8 mouse cellular contexts compared by ENCODE assay signal in the genomic region with DNA sequence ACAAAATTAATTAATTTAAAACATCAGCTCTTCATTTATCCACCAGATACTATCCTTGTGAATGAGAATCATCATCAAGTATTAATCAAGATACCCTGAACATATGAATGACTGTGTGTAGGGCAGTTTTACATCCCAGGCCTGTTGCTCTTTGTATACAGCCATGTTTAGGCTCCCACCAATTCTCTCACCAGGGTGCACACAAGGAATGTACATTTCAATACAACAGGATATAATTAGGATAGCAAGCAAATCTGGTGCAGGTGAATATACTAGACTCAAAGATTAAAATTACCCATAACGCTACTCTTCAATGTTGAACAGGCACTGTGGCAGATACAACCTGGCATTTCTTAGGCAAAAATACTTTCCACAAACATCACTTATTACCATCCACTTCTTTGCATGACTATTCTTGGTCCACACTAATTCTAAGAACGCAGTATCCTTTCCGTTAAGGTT. TPM values are rescaled to one million over a fixed set of nuclear protein-coding genes. Genes with fewer than 3 reads are reported as not detected.
A peak's percentile ranks its signal among the peaks of the same experiment; 100 is the strongest.
DNase-seq lines count a peak whose midpoint lies in the region; ATAC-seq and TF ChIP-seq lines count a peak whose summit lies in the region.

No protein-coding gene starts in this region.

- no peak for ATAC-seq in lung, postnatal 0 days
- ATAC-seq in embryonic facial prominence, embryonic 15.5 days (ENCODE audit: insufficient number of reproducible peaks, low FRiP score, low TSS enrichment, low read depth) = no peak
- no peak for ATAC-seq in limb, embryonic 11.5 days (ENCODE audit: insufficient number of reproducible peaks, low FRiP score, low TSS enrichment, low read depth)

- peak overlapping the region; percentile 99 for H3K4me3 ChIP-seq in lung, postnatal 0 days (ENCODE audit: low read depth, low read length)
- peak overlapping the region; percentile 77 for H3K4me3 ChIP-seq in embryonic facial prominence, embryonic 15.5 days (replicated peaks)
- peak overlapping the region; percentile 90 for H3K4me3 ChIP-seq in limb, embryonic 11.5 days (ENCODE audit: low read depth, low read length)

- H3K4me2 ChIP-seq in lung, postnatal 0 days (replicated peaks; ENCODE audit: low read depth, low read length) = peak overlapping the region; percentile 91
- H3K4me2 ChIP-seq in embryonic facial prominence, embryonic 15.5 days (replicated peaks) = peak overlapping the region; percentile 70
- peak overlapping the region; percentile 93 for H3K4me2 ChIP-seq in limb, embryonic 11.5 days (ENCODE audit: low read depth, severe bottlenecking)

- H3K4me1 ChIP-seq in lung, postnatal 0 days (ENCODE audit: insufficient read depth, low read depth, low read length) = no peaks in the 10 kb centered on the region
- H3K4me1 ChIP-seq in embryonic facial prominence, embryonic 15.5 days = peaks cover 14% of the 10 kb centered on the region
- no peaks in the 10 kb centered on the region for H3K4me1 ChIP-seq in limb, embryonic 11.5 days (ENCODE audit: control insufficient read depth, insufficient read depth, low read length)

- no peak overlapping the region for H3K27ac ChIP-seq in lung, postnatal 0 days (ENCODE audit: low read length)
- peak overlapping the region; percentile 96; the same call in 1 of the 2 replicates for H3K27ac ChIP-seq in embryonic facial prominence, embryonic 15.5 days (replicated peaks)
- H3K27ac ChIP-seq in limb, embryonic 11.5 days (replicated peaks; ENCODE audit: low read depth, low read length) = no peak overlapping the region; the same call in 1 of the 2 replicates

- WGBS in lung, postnatal 0 days = 4% methylated on average over 3 of the region's 3 CpGs
- WGBS in embryonic facial prominence, embryonic 15.5 days = 3% methylated on average over 3 of the region's 3 CpGs
- 11% methylated on average over 3 of the region's 3 CpGs for WGBS in limb, embryonic 11.5 days

- TF ChIP-seq CTCF in lung, postnatal 0 days (IDR thresholded peaks at IDR 0.05) = no peak

- H3K9ac ChIP-seq in lung, postnatal 0 days (replicated peaks; ENCODE audit: low read depth) = peak overlapping the region; percentile 97; the same call in 1 of the 2 replicates
- peak overlapping the region; percentile 96; the same call in 1 of the 2 replicates for H3K9ac ChIP-seq in embryonic facial prominence, embryonic 15.5 days
- H3K9ac ChIP-seq in limb, embryonic 11.5 days (ENCODE audit: low read length) = peak overlapping the region; percentile 99; the same call in 1 of the 2 replicates

- H3K9me3 ChIP-seq in lung, postnatal 0 days (ENCODE audit: low read length) = no peaks in the 10 kb centered on the region
- H3K9me3 ChIP-seq in embryonic facial prominence, embryonic 15.5 days (replicated peaks) = no peaks in the 10 kb centered on the region
- no peaks in the 10 kb centered on the region for H3K9me3 ChIP-seq in limb, embryonic 11.5 days (ENCODE audit: control insufficient read depth, low read length)

- no peak for TF ChIP-seq EP300 in lung, postnatal 0 days (IDR thresholded peaks at IDR 0.05)

- DNase-seq in lung, postnatal 0 days (ENCODE audit: low spot score) = no peak
- no peak for DNase-seq in lung, postnatal 14 days
- no peak for DNase-seq in limb, embryonic 11.5 days (ENCODE audit: low spot score)
- DNase-seq in retina, postnatal 1 day = peak; percentile 30
- DNase-seq in layer of hippocampus, adult 9-11 months = no peak
- no peak for DNase-seq in testis, postnatal 14 days (ENCODE audit: low spot score)
- DNase-seq in MN1 (ENCODE audit: low spot score) = no peak

- H3K27me3 ChIP-seq in lung, postnatal 0 days (replicated peaks; ENCODE audit: insufficient read depth, low read length) = no peaks in the 10 kb centered on the region
- H3K27me3 ChIP-seq in embryonic facial prominence, embryonic 15.5 days = no peaks in the 10 kb centered on the region
- H3K27me3 ChIP-seq in limb, embryonic 11.5 days (ENCODE audit: control insufficient read depth, insufficient read depth, low read length) = no peaks in the 10 kb centered on the region

- H3K36me3 ChIP-seq in lung, postnatal 0 days (ENCODE audit: insufficient read depth, low read length) = no peaks in the 10 kb centered on the region
- H3K36me3 ChIP-seq in embryonic facial prominence, embryonic 15.5 days = no peaks in the 10 kb centered on the region
- H3K36me3 ChIP-seq in limb, embryonic 11.5 days (ENCODE audit: control insufficient read depth, insufficient read depth, low read length) = peaks cover 2% of the 10 kb centered on the region; the same call in 1 of the 2 replicates

RNA-seq across cellular contexts. Expression of gene Pigl, which starts 2.2 kb away (rescaled TPM):
- polyA plus RNA-seq in lung, postnatal 0 days (2015; fragmentation: Nextera tagmentation; extraction: Ambion mirVana) = 4.8 and 5.0 TPM in 2 replicates
- polyA plus RNA-seq in embryonic facial prominence, embryonic 15.5 days (2015; fragmentation: Nextera tagmentation; extraction: Ambion mirVana) = 8.1 and 9.2 TPM in 2 replicates
- 12.5 and 13.7 TPM in 2 replicates for polyA plus RNA-seq in limb, embryonic 11.5 days (2014; fragmentation: Nextera tagmentation; extraction: Ambion mirVana)

RNA-seq across cellular contexts. Expression of gene Ncor1, which starts 2.3 kb away (rescaled TPM):
- 103 and 128 TPM in 2 replicates for polyA plus RNA-seq in lung, postnatal 0 days (2015; fragmentation: Nextera tagmentation; extraction: Ambion mirVana)
- polyA plus RNA-seq in embryonic facial prominence, embryonic 15.5 days (2015; fragmentation: Nextera tagmentation; extraction: Ambion mirVana) = 157 and 163 TPM in 2 replicates
- 170 and 185 TPM in 2 replicates for polyA plus RNA-seq in limb, embryonic 11.5 days (2014; fragmentation: Nextera tagmentation; extraction: Ambion mirVana)
